Mouse (Mus musculus) lung, adult 2 months (tissue): ENCODE results near the gene Clps. TPM values are rescaled to one million over a fixed set of nuclear protein-coding genes. Genes with fewer than 3 reads are reported as not detected.
A peak's percentile ranks its signal among the peaks of the same experiment; 100 is the strongest.

ENCODE experiments used
- DNase-seq: peaks from one replicate; pipeline ENCODE4 v3.0.0; 2022
- H3K4me1 ChIP-seq: fragments of 200-500 bp; 2 replicates; pipeline ENCODE4 v1.6.1; 2011; ENCODE audit warnings: low read length; ENCODE audit not compliant: control insufficient read depth, insufficient read depth
- H3K4me3 ChIP-seq: fragments of 200-500 bp; replicated peaks from 2 replicates; pipeline ENCODE3; 2011; ENCODE audit warnings: low read depth, mild to moderate bottlenecking, control low read depth, low read length; ENCODE audit errors: extremely low read depth
- CTCF ChIP-seq: fragments of 200-500 bp; IDR thresholded peaks from 2 replicates; pipeline ENCODE4 v1.5.1; 2011; ENCODE audit warnings: mild to moderate bottlenecking, low read length, control low read depth; ENCODE audit not compliant: insufficient read depth
- POLR2A ChIP-seq: fragments of 200-500 bp; IDR thresholded peaks from 2 replicates; pipeline ENCODE4 v1.6.1; 2011; ENCODE audit warnings: low read depth, mild to moderate bottlenecking, control low read depth, low read length, borderline replicate concordance; ENCODE audit errors: extremely low read depth
- WGBS: fragments of 180-500 bp; shearing (Covaris S2); methylation state at CpG from one replicate; pipeline ENCODE4 v1.1.7; 2018; 5-methylcytosine and 5-hydroxymethylcytosine counted together
- polyA plus RNA-seq: library from polyadenylated mRNA; depleted of rRNA; stranded (reverse); fragments of >200 nt; gene quantifications from 2 replicates; pipeline ENCODE4 v1.2.3, GENCODE M21; 2012; rRNA removed

Gene Clps
- polyA plus RNA-seq, 1 experiment, result 1.8 TPM

GRCm38 (mm10) chr17:28515431-28516341 is 44.9 kb downstream of the Clps start:
- TF ChIP-seq POLR2A (no peak; the same call in 1 of the 2 replicates), CTCF (no peak)
- Histone ChIP-seq H3K4me1 (peaks cover 25% of the 10 kb centered on the region), H3K4me3 (no peak overlapping the region)
- WGBS, result 33% methylated on average over 10 of the region's 10 CpGs
- peak; percentile 34 for DNase-seq

- no peak for TF ChIP-seq CTCF
- no peak for TF ChIP-seq POLR2A
- no peak for DNase-seq
- WGBS, result 86% methylated on average over 5 of the region's 5 CpGs
- Histone ChIP-seq H3K4me1 (peaks cover 25% of the 10 kb centered on the region), H3K4me3 (no peak overlapping the region)
These were observed 46.0 kb downstream of the Clps start for GRCm38 (mm10) chr17:28514555-28514954.

GRCm38 (mm10) chr17:28513844-28514243 is 46.7 kb downstream of the Clps start:
- no peak for DNase-seq
- Histone ChIP-seq H3K4me1 (peaks cover 22% of the 10 kb centered on the region), H3K4me3 (no peak overlapping the region)
- TF ChIP-seq CTCF (no peak), POLR2A (0 out of 2 replicates have a peak, but pooled peaks have one; percentile 6)
- WGBS, result 45% methylated on average over 7 of the region's 7 CpGs

GRCm38 (mm10) chr17:28513337-28513736 is 47.2 kb downstream of the Clps start:
- TF ChIP-seq CTCF (no peak), POLR2A (no peak)
- DNase-seq, result no peak
- peaks cover 20% of the 10 kb centered on the region for H3K4me1 ChIP-seq
- no peak overlapping the region for H3K4me3 ChIP-seq
- 45% methylated on average over 1 of the region's 1 CpGs for WGBS

- TF ChIP-seq POLR2A (peak; percentile 69; the same call in 1 of the 2 replicates), CTCF (no peak)
- no peak overlapping the region for H3K4me3 ChIP-seq
- WGBS, result 31% methylated on average over 6 of the region's 6 CpGs
- H3K4me1 ChIP-seq, result peaks cover 20% of the 10 kb centered on the region
- DNase-seq, result no peak
These were observed 47.9 kb downstream of the Clps start for GRCm38 (mm10) chr17:28512696-28513095.

GRCm38 (mm10) chr17:28511616-28512541 is 48.7 kb downstream of the Clps start:
- 49% methylated on average over 9 of the region's 9 CpGs for WGBS

GRCm38 (mm10) chr17:28510445-28511342 is 49.9 kb downstream of the Clps start:
- WGBS, result 15% methylated on average over 28 of the region's 28 CpGs
- Histone ChIP-seq H3K4me1 (peaks cover 17% of the 10 kb centered on the region), H3K4me3 (no peak overlapping the region)
- no peak for DNase-seq
- no peak for TF ChIP-seq POLR2A
- no peak for TF ChIP-seq CTCF

More at GRCm38 (mm10) chr17:28511616-28512541, 48.7 kb downstream of the Clps start:
- TF ChIP-seq POLR2A, result no peak
- TF ChIP-seq CTCF, result no peak
- Histone ChIP-seq H3K4me1 (peaks cover 20% of the 10 kb centered on the region), H3K4me3 (no peak overlapping the region)
- no peak for DNase-seq

Other genes starting within 250 kb of the Clps start
- gene Fance, start 247.2 kb downstream of the Clps start, polyA plus RNA-seq, result 18.2 and 21.7 TPM in 2 replicates
- gene Rpl10a, start 232.3 kb downstream of the Clps start, polyA plus RNA-seq, result 1,664 and 1,938 TPM in 2 replicates
- gene Tead3, start 209.9 kb downstream of the Clps start, polyA plus RNA-seq, result 28.1 and 30.7 TPM in 2 replicates
- 7.0 and 7.2 TPM in 2 replicates for gene Tulp1, start 195.5 kb downstream of the Clps start, polyA plus RNA-seq
- gene Fkbp5, start 43.2 kb downstream of the Clps start, polyA plus RNA-seq, result 8.8 and 14.8 TPM in 2 replicates
- not detected in 2 replicates for gene Armc12, start 30.0 kb downstream of the Clps start, polyA plus RNA-seq
- not detected in 2 replicates for gene Clpsl2, start 11.4 kb downstream of the Clps start, polyA plus RNA-seq
- not detected in 2 replicates for gene Lhfpl5, start 14.9 kb upstream of the Clps start, polyA plus RNA-seq
- gene Srpk1, start 61.9 kb upstream of the Clps start, polyA plus RNA-seq, result 14.0 and 24.0 TPM in 2 replicates
- 0.40 and 1.2 TPM in 2 replicates for gene Slc26a8, start 129.5 kb upstream of the Clps start, polyA plus RNA-seq
- gene Mapk14, start 130.6 kb upstream of the Clps start, polyA plus RNA-seq, result 74.3 and 97.5 TPM in 2 replicates
- 0.77 and 1.5 TPM in 2 replicates for gene AC170998.1, start 165.3 kb upstream of the Clps start, polyA plus RNA-seq
- gene Mapk13, start 208.5 kb upstream of the Clps start, polyA plus RNA-seq, result 13.8 and 19.4 TPM in 2 replicates
- gene Brpf3, start 240.3 kb upstream of the Clps start, polyA plus RNA-seq, result 24.7 and 26.3 TPM in 2 replicates